Mouse (Mus musculus): ENCODE measurements around the gene Tex28. TPM values are rescaled to one million over a fixed set of nuclear protein-coding genes. Genes with fewer than 3 reads are reported as not detected.
"Not testable (repeated sequence)": the region's sequence is repeated elsewhere in the genome, so short reads cannot be mapped to it uniquely, and the experiment has no call there.

Gene Tex28
- total RNA-seq (2021), result not detected in 2 replicates
- long read RNA-seq, experiment 1, result 0 reads
- long read RNA-seq, experiment 2, result 0 reads

DNA sequence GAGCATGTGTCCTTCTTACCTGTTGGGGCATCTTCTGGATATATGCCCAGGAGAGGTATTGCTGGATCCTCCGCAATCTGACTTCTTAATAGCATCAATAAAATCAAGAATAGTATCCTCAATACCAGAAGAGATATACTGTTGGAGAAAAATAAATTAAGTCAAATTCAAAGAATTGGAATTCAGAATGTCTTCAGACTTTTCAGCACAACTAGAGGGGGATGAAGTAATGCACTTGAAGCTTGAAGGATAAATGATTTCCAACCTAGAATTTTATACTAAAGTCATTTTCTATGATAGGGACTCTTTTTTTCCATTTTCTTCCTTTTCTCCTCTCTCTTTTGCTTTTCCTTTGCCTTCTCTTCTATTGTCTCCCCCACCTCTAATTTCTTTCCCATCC lies at the start of gene Tex28:
Gene Tex28, minus strand, starts transcription at position 101 of the 400 bp plus-strand sequence.
- no peak for DNase-seq

DNA sequence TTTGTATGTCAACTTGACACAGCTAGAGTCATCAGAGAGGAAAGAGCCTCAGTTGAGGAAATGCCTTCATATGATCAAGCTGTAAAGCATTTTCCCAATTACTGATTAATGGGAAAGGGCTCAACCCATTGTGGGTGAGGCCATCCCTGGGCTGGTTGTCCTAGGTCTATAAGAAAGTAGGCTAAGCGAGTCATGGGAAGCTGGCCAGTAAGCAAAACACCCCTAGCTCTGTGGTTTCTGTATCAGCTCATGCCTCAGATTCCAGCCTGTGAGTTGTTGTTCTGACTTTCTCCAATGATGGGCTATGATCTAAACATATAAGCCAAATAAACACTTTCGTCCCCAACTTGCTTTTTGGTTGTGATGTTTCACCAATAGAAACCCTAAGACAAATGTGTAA lies 35.9 kb upstream of the Tex28 start:
- DNase-seq, result no peak

DNA sequence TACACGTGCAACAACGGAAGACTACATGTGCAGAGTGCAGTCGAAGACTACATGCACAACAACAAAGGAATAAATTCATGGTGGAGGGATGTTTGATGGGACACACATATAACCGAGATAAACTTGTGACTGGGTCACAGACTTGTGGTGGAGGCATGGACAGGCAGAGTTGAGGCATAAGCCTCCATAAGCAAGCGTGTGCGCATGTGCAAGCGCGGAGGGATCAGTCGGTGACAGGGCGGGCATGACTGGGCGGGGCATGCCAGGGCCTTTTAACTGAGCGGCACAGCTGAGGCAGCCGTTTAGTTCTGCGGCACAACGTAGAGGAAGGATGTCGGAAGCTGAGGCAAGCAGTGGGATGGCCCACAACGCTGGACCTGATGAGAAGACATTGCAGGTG lies 9.3 kb upstream of the Tex28 start, which contains the start of gene Tktl1:
Gene Tktl1, plus strand, starts transcription at position 301 of the 400 bp plus-strand sequence.
- no peak for DNase-seq

DNA sequence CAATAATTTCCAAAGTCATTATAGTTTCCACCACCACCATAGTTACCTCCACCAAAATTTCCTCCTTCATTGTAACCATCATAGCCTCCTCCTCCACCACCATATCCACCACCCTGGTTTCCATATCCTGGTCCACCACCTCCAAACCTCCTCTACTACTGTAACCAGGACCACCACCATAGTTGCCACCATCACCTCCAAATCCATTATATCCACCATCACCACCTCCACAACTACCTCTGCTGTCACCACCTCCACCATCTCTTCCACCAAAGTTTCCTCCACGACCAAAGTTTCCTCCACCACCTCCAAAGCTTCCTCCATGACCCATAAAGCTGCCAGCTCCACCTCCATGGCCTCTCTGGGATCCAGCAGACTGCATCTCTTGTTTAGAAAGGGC lies 32.4 kb downstream of the Tex28 start, which contains the start of gene Mecp2:
Gene Mecp2, minus strand, starts transcription at position 101 of the 400 bp plus-strand sequence.
- not testable (repeated sequence) for DNase-seq

DNA sequence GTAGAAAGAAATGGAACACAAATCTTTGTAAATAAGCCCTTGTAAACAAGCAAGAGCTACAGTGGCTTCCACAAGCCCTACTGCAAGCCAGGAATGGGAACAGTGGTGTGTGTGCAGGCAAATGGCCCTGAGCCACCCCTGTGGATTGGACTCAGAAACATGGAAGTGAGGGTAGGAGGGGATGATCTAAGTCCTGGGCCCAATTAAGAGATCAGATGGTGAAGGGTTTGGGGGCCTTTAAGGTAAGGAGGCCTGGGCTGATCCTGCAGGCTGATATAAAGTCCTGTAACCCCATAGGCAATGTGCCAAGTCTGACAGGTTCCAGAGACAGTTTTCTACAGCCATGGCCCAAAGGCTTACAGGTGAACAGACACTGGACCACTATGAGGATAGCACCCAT lies 40.5 kb downstream of the Tex28 start, which contains the start of gene Opn1mw:
Gene Opn1mw, plus strand, starts transcription at position 301 of the 400 bp plus-strand sequence.
- no peak for DNase-seq

DNA sequence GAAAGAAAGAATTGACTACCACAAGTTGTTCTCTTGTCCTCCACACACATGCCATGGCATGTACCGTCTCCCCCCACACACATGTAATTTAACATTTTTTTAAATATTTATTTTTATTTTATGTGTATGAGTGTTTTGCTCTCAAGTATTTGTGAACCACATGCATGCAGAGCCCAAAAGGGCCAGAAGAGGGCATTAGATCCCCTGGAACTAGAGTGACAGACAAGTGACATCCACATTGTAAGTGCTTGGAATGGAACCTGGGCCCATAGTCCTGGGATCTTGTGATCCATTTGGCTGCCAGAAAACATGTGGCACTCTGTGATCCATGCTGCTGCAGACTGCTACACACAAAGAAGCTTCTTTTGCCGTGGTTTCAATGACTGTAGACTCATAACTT lies 42.7 kb downstream of the Tex28 start:
- DNase-seq, result peak; percentile 17

DNA sequence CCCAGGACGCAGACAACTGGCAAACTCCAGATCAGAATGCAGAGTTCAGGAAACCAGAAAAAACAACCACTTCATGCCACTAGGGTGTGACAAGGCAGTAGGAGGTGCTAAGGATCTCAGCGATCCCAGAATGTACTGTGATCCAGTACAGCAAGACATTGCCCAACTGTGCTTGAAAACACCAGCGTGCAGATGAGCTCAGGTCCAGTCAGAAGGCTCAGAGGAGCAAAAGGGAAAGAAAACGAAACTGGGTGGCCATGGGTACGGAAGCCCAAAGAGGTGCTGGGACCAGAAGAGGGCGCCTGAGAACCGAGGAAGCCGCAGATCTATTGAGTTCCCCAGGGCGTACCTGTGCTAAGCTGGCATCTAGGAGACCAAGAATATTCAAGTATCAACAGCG lies 52.1 kb downstream of the Tex28 start:
- DNase-seq, result peak; percentile 65

DNA sequence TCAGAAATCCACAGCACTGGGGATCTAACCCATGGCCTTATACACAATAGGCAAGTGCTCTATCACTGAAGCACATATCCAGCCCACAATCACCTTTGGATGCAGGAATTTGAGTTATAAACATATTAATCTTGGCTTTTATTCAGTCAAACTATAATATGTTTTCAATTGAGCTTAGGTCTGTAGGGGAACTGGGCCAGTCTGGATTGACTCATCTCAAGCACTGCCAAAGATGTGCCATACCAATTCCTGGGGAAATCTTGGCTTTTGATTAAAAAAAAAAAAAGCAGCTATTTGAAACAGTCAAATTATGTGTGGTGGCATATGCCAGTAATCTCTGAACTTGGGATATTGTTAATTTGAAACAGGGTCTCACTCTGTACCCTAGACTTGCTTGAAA lies 53.6 kb downstream of the Tex28 start:
- no peak for DNase-seq

DNA sequence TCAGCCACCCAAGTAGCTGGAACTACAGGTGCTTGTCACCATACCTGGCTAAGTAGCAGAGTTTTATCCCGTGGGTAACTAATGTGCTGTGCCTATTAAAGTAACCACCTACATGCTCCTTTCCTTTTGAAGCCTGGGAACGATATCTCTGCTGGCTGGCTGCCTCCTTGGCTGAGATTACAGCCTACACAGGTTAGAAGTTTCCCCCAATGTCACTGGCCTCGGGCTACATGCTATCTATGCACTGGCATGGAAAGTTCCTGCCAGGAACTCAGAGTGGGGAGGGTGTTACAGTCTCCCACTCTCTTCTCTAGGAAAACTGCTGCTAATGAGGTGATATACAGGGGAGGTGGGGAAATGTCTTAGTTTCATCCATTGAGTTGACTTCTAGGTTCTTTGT lies 58.9 kb downstream of the Tex28 start:
- no peak for DNase-seq

DNA sequence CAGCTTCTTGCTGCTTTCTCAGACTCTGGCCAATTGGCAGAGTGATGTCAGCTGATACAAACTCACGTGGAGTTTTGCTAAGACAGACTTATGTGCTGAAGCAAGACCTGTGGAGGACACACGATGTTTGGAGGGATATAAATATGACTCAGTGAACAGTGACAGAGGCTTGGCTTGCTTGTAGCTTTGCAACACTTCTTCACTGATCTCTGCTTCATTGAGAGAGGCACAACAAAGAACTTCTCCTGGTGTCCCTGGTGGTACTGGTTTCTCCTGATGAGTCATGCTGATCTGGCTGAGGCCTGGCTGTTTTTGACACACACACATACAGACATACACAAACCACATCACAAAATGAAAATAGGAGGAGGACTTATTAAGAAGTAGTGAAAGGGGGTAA lies 61.7 kb downstream of the Tex28 start:
- peak; percentile 4 for DNase-seq

DNA sequence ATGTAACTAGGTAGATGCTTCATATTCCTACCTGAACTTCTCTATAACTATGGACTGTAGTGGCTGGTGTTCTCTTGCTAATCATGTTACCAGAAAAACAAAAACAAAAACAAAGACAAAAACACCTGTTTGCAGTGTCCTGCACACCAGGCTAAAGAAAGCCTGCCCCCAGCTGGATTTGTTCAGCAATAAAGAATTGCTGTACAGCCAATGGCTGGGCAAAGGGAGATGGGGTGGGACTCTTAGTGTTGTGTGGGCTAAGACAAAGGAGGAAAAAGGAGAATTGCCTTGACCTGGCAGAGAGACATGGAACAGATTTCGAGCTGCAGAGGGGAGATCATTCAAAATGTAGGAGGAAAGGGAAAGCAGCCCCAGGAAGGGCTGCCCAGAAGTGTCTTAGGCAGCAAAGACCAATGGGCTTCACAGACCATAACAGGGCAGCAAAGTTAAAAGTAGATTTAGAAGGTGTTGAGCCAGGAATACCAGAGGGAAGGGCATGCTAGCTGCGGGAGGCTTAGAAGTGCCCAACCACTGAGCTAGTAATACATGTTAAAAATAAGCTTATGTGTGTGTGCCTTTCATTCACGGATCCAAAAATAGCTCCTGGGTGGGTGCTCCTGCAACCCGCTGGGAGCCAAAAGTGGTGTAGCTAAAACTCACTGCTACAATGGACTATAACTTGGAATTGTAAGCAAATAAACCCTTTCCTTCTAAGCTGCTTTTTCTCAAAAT lies 64.0 kb downstream of the Tex28 start:
- no peak for DNase-seq

Other genes with a start within 250 kb of the Tex28 start
- gene Arhgap4, start 246.0 kb downstream of the Tex28 start, total RNA-seq (2021), result 5.0 and 16.7 TPM in 2 replicates
- gene Naa10, start 245.9 kb downstream of the Tex28 start, total RNA-seq (2021), result 86.3 and 103 TPM in 2 replicates
- 14.2 and 17.8 TPM in 2 replicates for gene Renbp, start 237.0 kb downstream of the Tex28 start, total RNA-seq (2021)
- gene Hcfc1, start 201.5 kb downstream of the Tex28 start, total RNA-seq (2021), result 57.2 and 57.5 TPM in 2 replicates
- 101 and 105 TPM in 2 replicates for gene Irak1, start 143.9 kb downstream of the Tex28 start, total RNA-seq (2021)
- not detected in 2 replicates for gene Opn1mw, start 40.4 kb downstream of the Tex28 start, total RNA-seq (2021)
- gene Mecp2, start 32.5 kb downstream of the Tex28 start, total RNA-seq (2021), result 31.6 and 36.4 TPM in 2 replicates
- not detected in 2 replicates for gene Tktl1, start 9.4 kb upstream of the Tex28 start, total RNA-seq (2021)
- 138 and 176 TPM in 2 replicates for gene Flna, start 82.0 kb upstream of the Tex28 start, total RNA-seq (2021)
- gene Emd, start 86.8 kb upstream of the Tex28 start, total RNA-seq (2021), result 56.8 and 67.7 TPM in 2 replicates
- gene Rpl10, start 103.0 kb upstream of the Tex28 start, total RNA-seq (2021), result 289 and 296 TPM in 2 replicates
- 61.6 and 72.0 TPM in 2 replicates for gene Taz, start 114.1 kb upstream of the Tex28 start, total RNA-seq (2021)
- 9.0 and 12.7 TPM in 2 replicates for gene Dnase1l1, start 114.5 kb upstream of the Tex28 start, total RNA-seq (2021)
- 150 and 155 TPM in 2 replicates for gene Atp6ap1, start 129.3 kb upstream of the Tex28 start, total RNA-seq (2021)
- gene Gdi1, start 137.2 kb upstream of the Tex28 start, total RNA-seq (2021), result 150 and 180 TPM in 2 replicates
- gene Fam50a, start 145.2 kb upstream of the Tex28 start, total RNA-seq (2021), result 53.1 and 56.0 TPM in 2 replicates
- 7.7 and 9.0 TPM in 2 replicates for gene Plxna3, start 161.2 kb upstream of the Tex28 start, total RNA-seq (2021)
- gene Lage3, start 185.8 kb upstream of the Tex28 start, total RNA-seq (2021), result 54.2 and 55.1 TPM in 2 replicates
- gene Ubl4a, start 205.4 kb upstream of the Tex28 start, total RNA-seq (2021), result 49.6 and 51.5 TPM in 2 replicates
- 18.9 and 21.5 TPM in 2 replicates for gene Slc10a3, start 205.5 kb upstream of the Tex28 start, total RNA-seq (2021)
- gene Fam3a, start 225.4 kb upstream of the Tex28 start, total RNA-seq (2021), result 26.6 and 29.7 TPM in 2 replicates
- gene Ikbkg, start 225.5 kb upstream of the Tex28 start, total RNA-seq (2021), result 56.3 and 56.5 TPM in 2 replicates

All from adrenal gland, postnatal 14 days (tissue).